Mouse (Mus musculus) lung, postnatal 0 days (tissue): ENCODE data around the gene Ifi209. TPM values are rescaled to one million over a fixed set of nuclear protein-coding genes. Genes with fewer than 3 reads are reported as not detected.
"Not testable (repeated sequence)": the region's sequence is repeated elsewhere in the genome, so short reads cannot be mapped to it uniquely, and the experiment has no call there.

Experiments used
- ATAC-seq: fragments of 200-750 bp; cut with Nextera tagmentation; 2 replicates; pipeline ENCODE4 v1.8.0; 2017; ENCODE audit warnings: moderate library complexity
- DNase-seq: peaks from one replicate; pipeline ENCODE4 v3.0.0-alpha.2; 2016; ENCODE audit warnings: low spot score
- H3K27ac ChIP-seq: fragments of 300-500 bp; sonication (generic); 2 replicates; pipeline ENCODE4 v1.5.1; 2014; ENCODE audit warnings: antibody characterized with exemption, mild to moderate bottlenecking, low read length, mixed read lengths
- H3K27me3 ChIP-seq: fragments of 300-500 bp; sonication (generic); replicated peaks from 2 replicates; pipeline ENCODE4 v1.6.1; 2014; ENCODE audit warnings: low read length, mixed read lengths; ENCODE audit not compliant: insufficient read depth
- H3K36me3 ChIP-seq: fragments of 300-500 bp; sonication (generic); 2 replicates; pipeline ENCODE4 v1.6.1; 2014; ENCODE audit warnings: low read length, mixed read lengths; ENCODE audit not compliant: insufficient read depth
- H3K4me1 ChIP-seq: fragments of 300-500 bp; sonication (generic); 2 replicates; pipeline ENCODE4 v1.6.1; 2014; ENCODE audit warnings: antibody characterized with exemption, low read depth, low read length, mixed read lengths; ENCODE audit not compliant: insufficient read depth
- H3K4me2 ChIP-seq: fragments of 300-500 bp; sonication (generic); replicated peaks from 2 replicates; pipeline ENCODE4 v1.6.1; 2014; ENCODE audit warnings: low read depth, mild to moderate bottlenecking, low read length, moderate library complexity, mixed read lengths
- H3K4me3 ChIP-seq: fragments of 300-500 bp; sonication (generic); 2 replicates; pipeline ENCODE4 v1.5.1; 2014; ENCODE audit warnings: low read depth, low read length
- H3K9ac ChIP-seq: fragments of 300-500 bp; sonication (generic); replicated peaks from 2 replicates; pipeline ENCODE4 v1.6.1; 2014; ENCODE audit warnings: low read depth, mild to moderate bottlenecking
- H3K9me3 ChIP-seq: fragments of 300-500 bp; sonication (generic); 2 replicates; pipeline ENCODE4 v1.6.1; 2016; ENCODE audit warnings: low read length, mixed read lengths
- CTCF ChIP-seq: IDR thresholded peaks from 2 replicates; pipeline ENCODE4 v1.5.1; 2016; ENCODE audit warnings: antibody characterized with exemption, mild to moderate bottlenecking
- EP300 ChIP-seq: IDR thresholded peaks from 2 replicates; pipeline ENCODE4 v1.6.1; 2016; ENCODE audit warnings: antibody characterized with exemption, mild to moderate bottlenecking, control low read depth
- WGBS: fragments of 180-500 bp; shearing (Covaris S2); extraction: QIAGEN DNeasy Blood & Tissue Kit; methylation state at CpG from one replicate; pipeline ENCODE4 v1.1.7; 2014; 5-methylcytosine and 5-hydroxymethylcytosine counted together
- microRNA-seq: library from miRNA; unstranded; fragments of <30 nt; microRNA quantifications from one replicate; pipeline ENCODE4, GENCODE M21; 2016
- polyA plus RNA-seq: library from polyadenylated mRNA; unstranded; fragments of >200 nt; fragmentation: Nextera tagmentation; extraction: Ambion mirVana; gene quantifications from 2 replicates; pipeline ENCODE4 v1.2.1, GENCODE M21; 2015

Ifi209 gene
- polyA plus RNA-seq, 1 experiment from 2014 or later, result 0.53 TPM

DNA sequence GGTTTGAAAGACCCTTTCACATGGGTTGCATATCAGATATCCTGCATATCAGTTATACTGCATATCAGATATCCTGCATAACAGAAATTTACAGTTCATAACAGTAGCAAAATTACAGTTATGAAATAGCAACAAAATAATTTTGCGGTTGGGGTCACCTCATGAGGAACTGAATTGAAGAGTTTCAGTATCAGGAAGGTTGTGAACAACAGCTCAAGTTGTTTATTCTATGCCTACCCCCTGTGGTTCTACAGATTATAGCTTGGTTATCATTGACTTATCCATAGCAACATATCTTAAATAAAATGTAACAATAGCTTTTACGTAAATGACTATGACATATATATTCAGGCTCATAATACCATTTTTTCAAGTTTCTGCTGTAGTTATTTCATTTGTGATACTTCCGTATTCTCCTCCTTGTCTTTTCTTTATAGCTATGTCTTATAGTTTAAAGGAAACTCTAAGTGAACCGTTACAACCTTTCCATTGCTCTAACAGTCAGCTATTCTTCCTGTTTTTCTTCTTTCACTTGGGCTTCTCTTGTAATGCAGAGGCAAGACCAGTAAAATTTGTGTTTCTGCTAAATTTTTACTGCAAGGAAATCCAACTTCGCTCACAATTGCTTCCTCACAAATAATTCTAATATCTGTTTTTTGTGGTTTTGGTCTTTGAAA is 3.4 kb downstream of the Ifi209 start:
- DNase-seq (no peak), ATAC-seq (no peak)
- no peak for TF ChIP-seq EP300
- TF ChIP-seq CTCF, result no peak
- no peak overlapping the region for H3K9ac ChIP-seq
- no peak overlapping the region for H3K4me2 ChIP-seq
- H3K27ac ChIP-seq, result no peak overlapping the region
- no peaks in the 10 kb centered on the region for H3K4me1 ChIP-seq
- H3K9me3 ChIP-seq, result no peaks in the 10 kb centered on the region
- 79% methylated on average over 5 of the region's 5 CpGs for WGBS
- no peak overlapping the region for H3K4me3 ChIP-seq
- no peaks in the 10 kb centered on the region for H3K27me3 ChIP-seq
- H3K36me3 ChIP-seq, result no peaks in the 10 kb centered on the region

GRCm38 (mm10) chr1:173645393-173645792 is 14.7 kb downstream of the Ifi209 start:
- H3K4me2 ChIP-seq, result no peak overlapping the region
- 50% methylated on average over 2 of the region's 2 CpGs for WGBS
- no peak for ATAC-seq
- DNase-seq, result no peak
- no peaks in the 10 kb centered on the region for H3K36me3 ChIP-seq
- H3K27me3 ChIP-seq, result no peaks in the 10 kb centered on the region
- H3K9me3 ChIP-seq, result no peaks in the 10 kb centered on the region
- no peak overlapping the region for H3K4me3 ChIP-seq
- no peak overlapping the region for H3K9ac ChIP-seq
- TF ChIP-seq EP300 (no peak), CTCF (no peak)
- no peak overlapping the region for H3K27ac ChIP-seq
- H3K4me1 ChIP-seq, result no peaks in the 10 kb centered on the region

GRCm38 (mm10) chr1:173657973-173658372 is 27.3 kb downstream of the Ifi209 start:
- Histone ChIP-seq H3K27me3 (no peaks in the 10 kb centered on the region), H3K9ac (no peak overlapping the region), H3K27ac (no peak overlapping the region), H3K4me1 (no peaks in the 10 kb centered on the region), H3K4me2 (no peak overlapping the region), H3K4me3 (no peak overlapping the region), H3K36me3 (no peaks in the 10 kb centered on the region), H3K9me3 (no peaks in the 10 kb centered on the region)
- WGBS, result 72% methylated on average over 4 of the region's 4 CpGs
- no peak for TF ChIP-seq CTCF
- no peak for TF ChIP-seq EP300
- ATAC-seq (no peak), DNase-seq (no peak)

- 22% methylated on average over 3 of the region's 3 CpGs for WGBS
- not testable (repeated sequence) for H3K9me3 ChIP-seq, DNase-seq, H3K4me1 ChIP-seq, ATAC-seq, H3K36me3 ChIP-seq, H3K4me2 ChIP-seq, H3K4me3 ChIP-seq, H3K27me3 ChIP-seq, H3K9ac ChIP-seq, H3K27ac ChIP-seq
These were observed 42.9 kb downstream of the Ifi209 start, which contains the start of gene Ifi208 for GRCm38 (mm10) chr1:173673458-173674097. Gene Ifi208, plus strand, starts transcription at chr1:173673675.

GRCm38 (mm10) chr1:173678605-173679004 is 47.9 kb downstream of the Ifi209 start:
- not testable (repeated sequence) for H3K27me3 ChIP-seq, H3K4me2 ChIP-seq, DNase-seq, H3K4me1 ChIP-seq, H3K4me3 ChIP-seq, H3K36me3 ChIP-seq, H3K27ac ChIP-seq, H3K9ac ChIP-seq, ATAC-seq, H3K9me3 ChIP-seq
- 63% methylated on average over 1 of the region's 1 CpGs for WGBS

DNA sequence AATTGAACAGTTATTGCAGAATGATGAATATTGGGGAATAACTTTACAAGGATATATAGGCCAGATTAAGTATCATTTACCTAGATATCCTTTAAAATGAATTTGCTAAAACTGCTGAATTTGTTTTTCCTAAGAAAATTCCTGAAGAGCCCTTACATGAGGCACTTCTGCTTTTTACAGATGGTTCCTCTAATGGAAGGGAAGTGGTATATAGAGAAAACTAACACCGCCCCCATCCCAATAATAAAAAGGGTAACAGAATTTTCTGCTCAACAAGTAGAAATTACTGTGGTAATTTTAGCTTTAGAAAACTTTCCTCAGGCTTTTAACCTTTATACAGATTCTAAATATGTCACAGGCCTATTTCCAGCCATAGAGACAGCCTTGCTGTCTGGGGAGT is 63.6 kb downstream of the Ifi209 start:
- Histone ChIP-seq H3K9ac (no peak overlapping the region), H3K4me2 (no peak overlapping the region), H3K27ac (no peak overlapping the region), H3K4me1 (no peaks in the 10 kb centered on the region), H3K9me3 (no peaks in the 10 kb centered on the region), H3K4me3 (no peak overlapping the region), H3K27me3 (no peaks in the 10 kb centered on the region), H3K36me3 (no peaks in the 10 kb centered on the region)
- no peak for TF ChIP-seq CTCF
- no peak for TF ChIP-seq EP300
- DNase-seq, result no peak
- WGBS, result 86% methylated on average over 1 of the region's 1 CpGs
- no peak for ATAC-seq

Small RNA genes lying within 50 kb of the gene (microRNA-seq; reads per million reads assigned to microRNA genes)
- not detected for gene Gm44339

Other genes starting within 250 kb of the Ifi209 start
- gene Ifi206, start 139.9 kb upstream of the Ifi209 start, polyA plus RNA-seq, result 0.16 and 0.20 TPM in 2 replicates
- gene Ifi214, start 95.0 kb upstream of the Ifi209 start, polyA plus RNA-seq, result not detected in 2 replicates
- gene Ifi213, start 31.6 kb upstream of the Ifi209 start, polyA plus RNA-seq, result 0.98 and 2.0 TPM in 2 replicates
- gene Ifi208, start 42.8 kb downstream of the Ifi209 start, polyA plus RNA-seq, result 0.94 and 0.95 TPM in 2 replicates
- gene Ifi207, start 110.8 kb downstream of the Ifi209 start, polyA plus RNA-seq, result 1.4 and 1.5 TPM in 2 replicates
- gene Ifi204, start 136.0 kb downstream of the Ifi209 start, polyA plus RNA-seq, result 1.5 and 1.9 TPM in 2 replicates